16 mouse cellular contexts compared by ENCODE assay signal in the genomic region with DNA sequence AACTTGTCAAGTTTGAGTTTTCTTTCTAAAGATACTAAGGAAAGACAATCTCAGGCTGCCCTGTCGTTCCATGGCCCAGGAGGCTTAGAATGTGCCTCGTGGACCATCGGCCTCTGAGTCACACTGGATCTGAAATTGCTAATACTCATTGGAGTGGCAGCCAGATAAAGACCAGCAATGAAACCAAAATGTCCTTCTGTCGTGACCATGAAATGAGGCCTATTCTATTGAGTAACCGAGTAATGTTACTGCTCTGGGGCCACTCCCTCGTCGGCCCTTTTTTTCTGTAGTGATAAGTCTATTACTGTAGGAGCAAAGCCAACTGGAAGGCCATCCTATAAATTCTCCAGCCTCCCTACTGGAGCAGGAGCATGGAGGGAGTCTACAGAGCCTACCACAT.
A peak's percentile ranks its signal among the peaks of the same experiment; 100 is the strongest.
DNase-seq lines count a peak whose midpoint lies in the region; ATAC-seq and TF ChIP-seq lines count a peak whose summit lies in the region.
"Had no signal": no experiment of that assay in that cellular context is flagged by ENCODE, and none has a peak within 500 bp of the region (broad histone marks: within the 10 kb centered on the region; RNA-seq: fewer than 3 reads in every experiment).

No protein-coding gene starts in this region.

- no peak overlapping the region for H3K9ac ChIP-seq in lung, embryonic 15.5 days
- H3K9ac ChIP-seq: embryonic facial prominence, embryonic 12.5 days; forebrain, postnatal 0 days; heart, embryonic 12.5 days; hindbrain, embryonic 15.5 days had no signal

- no peaks in the 10 kb centered on the region for H3K27me3 ChIP-seq in lung, embryonic 15.5 days
- no peaks in the 10 kb centered on the region for H3K27me3 ChIP-seq in small intestine, adult 2 months (ENCODE audit: control insufficient read depth, insufficient read depth, low read length)
- H3K27me3 ChIP-seq: embryonic facial prominence, embryonic 12.5 days; heart, embryonic 12.5 days; hindbrain, embryonic 15.5 days had no signal

- ATAC-seq in lung, embryonic 15.5 days (ENCODE audit: borderline replicate concordance, extremely low read depth, low FRiP score, low TSS enrichment), result peak; percentile 31; the same call in 1 of the 2 replicates
- ATAC-seq: forebrain, postnatal 0 days had no signal

- DNase-seq in lung, postnatal 4 days, result no peak
- peak; percentile 8 for DNase-seq in adrenal gland, postnatal 10 days
- peak; percentile 30 to 64 for DNase-seq in adrenal gland, postnatal 36 days
- DNase-seq in layer of hippocampus, adult 18-20 months (ENCODE audit: low spot score in 2 of 2), result no peak
- no peak for DNase-seq in layer of hippocampus, adult 11-12 months (ENCODE audit: low spot score)
- DNase-seq: cerebellum, adult 8-10 months; cerebellum, postnatal 14 days; forebrain, postnatal 0 days; gastrocnemius, postnatal 14 days; heart, postnatal 36 days; kidney, adult 2 months had no signal

- no peak for TF ChIP-seq POLR2A in small intestine, adult 2 months (IDR thresholded peaks at IDR 0.05; ENCODE audit: low read depth, low read length)

- H3K36me3 ChIP-seq in lung, embryonic 15.5 days, result no peaks in the 10 kb centered on the region
- H3K36me3 ChIP-seq in small intestine, adult 2 months (ENCODE audit: control insufficient read depth, insufficient read depth, low read length), result no peaks in the 10 kb centered on the region
- H3K36me3 ChIP-seq: embryonic facial prominence, embryonic 12.5 days; heart, embryonic 12.5 days; hindbrain, embryonic 15.5 days had no signal

- H3K4me3 ChIP-seq in lung, embryonic 15.5 days, result no peak overlapping the region
- H3K4me3 ChIP-seq in small intestine, adult 2 months (ENCODE audit: low read depth, low read length), result no peak overlapping the region
- H3K4me3 ChIP-seq: embryonic facial prominence, embryonic 12.5 days; heart, embryonic 12.5 days; hindbrain, embryonic 15.5 days had no signal

- WGBS in lung, embryonic 15.5 days, result 74% methylated on average over 7 of the region's 7 CpGs
- WGBS in small intestine, adult 2 months, result 51% methylated on average over 7 of the region's 7 CpGs

- no peak overlapping the region for H3K27ac ChIP-seq in lung, embryonic 15.5 days
- peak overlapping the region; percentile 85 for H3K27ac ChIP-seq in small intestine, adult 2 months (ENCODE audit: insufficient read depth, low read depth, low read length)
- H3K27ac ChIP-seq: embryonic facial prominence, embryonic 12.5 days; hindbrain, embryonic 15.5 days had no signal

- TF ChIP-seq CTCF in small intestine, adult 2 months (IDR thresholded peaks at IDR 0.05; ENCODE audit: extremely low read depth, insufficient read length, insufficient replicate concordance, low read depth, low read length), result no peak

- no peak overlapping the region for H3K4me2 ChIP-seq in lung, embryonic 15.5 days
- H3K4me2 ChIP-seq: embryonic facial prominence, embryonic 12.5 days; heart, embryonic 12.5 days; hindbrain, embryonic 15.5 days had no signal

- no peaks in the 10 kb centered on the region for H3K9me3 ChIP-seq in lung, embryonic 15.5 days
- H3K9me3 ChIP-seq: embryonic facial prominence, embryonic 12.5 days; heart, embryonic 12.5 days; hindbrain, embryonic 15.5 days had no signal

- no peaks in the 10 kb centered on the region for H3K4me1 ChIP-seq in lung, embryonic 15.5 days
- H3K4me1 ChIP-seq in small intestine, adult 2 months (ENCODE audit: control insufficient read depth, insufficient read depth, insufficient read length, low read length), result peaks cover 12% of the 10 kb centered on the region; the same call in 1 of the 2 replicates
- H3K4me1 ChIP-seq: embryonic facial prominence, embryonic 12.5 days; heart, embryonic 12.5 days; hindbrain, embryonic 15.5 days had no signal

Comparison
In these comparisons a context has a peak if more than half of its experiments do, and no peak if none do; other contexts are left out.
1. DNase-seq: peak in adrenal gland, postnatal 10 days (single experiment) and adrenal gland, postnatal 36 days (2 of 2); none in lung, postnatal 4 days (0 of 2), layer of hippocampus, adult 18-20 months (0 of 2) and layer of hippocampus, adult 11-12 months (single experiment).